Mouse (Mus musculus) MEL (cell line): Measurements from ENCODE around the gene Ccdc102a. TPM values are rescaled to one million over a fixed set of nuclear protein-coding genes. Genes with fewer than 3 reads are reported as not detected.

Experiments used
- DNase-seq: peaks from one replicate; pipeline ENCODE4 v3.0.0; 2011; ENCODE audit warnings: low read depth, low spot score
- H3K27ac ChIP-seq: 2 replicates; pipeline ENCODE4 v1.5.1; 2012; ENCODE audit warnings: low read depth, mild to moderate bottlenecking, control low read depth, low read length, moderate library complexity; ENCODE audit not compliant: control insufficient read depth
- H3K27me3 ChIP-seq, 2 experiments: fragments of 150-350 bp in 1 of 2; sonication (generic) in 1 of 2; 2 replicates each; pipeline ENCODE4 v1.6.1; 2012; ENCODE audit warnings: low read length in 2 of 2, mild to moderate bottlenecking in 2 of 2, improper control_type of control experiment in 1 of 2, moderate library complexity in 1 of 2; ENCODE audit not compliant: insufficient read depth in 2 of 2, control insufficient read depth in 1 of 2
- H3K36me3 ChIP-seq, 2 experiments: 2 replicates each; pipeline ENCODE4 v1.6.1; 2012 to 2014; ENCODE audit warnings: low read length in 2 of 2, improper control_type of control experiment in 1 of 2, inconsistent platforms in 1 of 2, mild to moderate bottlenecking in 1 of 2; ENCODE audit not compliant: insufficient read depth in 2 of 2, control insufficient read depth in 1 of 2
- H3K4me1 ChIP-seq, 2 experiments: fragments of 150-350 bp in 1 of 2; sonication (generic) in 1 of 2; 2 replicates each; pipeline ENCODE4 v1.6.1; 2012; ENCODE audit warnings: low read length in 2 of 2, improper control_type of control experiment in 1 of 2, mild to moderate bottlenecking in 1 of 2; ENCODE audit not compliant: insufficient read depth in 2 of 2, control insufficient read depth in 1 of 2
- H3K4me3 ChIP-seq, 2 experiments: fragments of 150-350 bp in 1 of 2; sonication (generic) in 1 of 2; 2 replicates each; pipeline ENCODE4 v1.5.1; 2012; ENCODE audit warnings: low read depth in 2 of 2, low read length in 2 of 2, mild to moderate bottlenecking in 2 of 2, moderate library complexity in 2 of 2, control low read depth in 1 of 2, improper control_type of control experiment in 1 of 2; ENCODE audit not compliant: control insufficient read depth in 1 of 2, insufficient read depth in 1 of 2
- H3K79me2 ChIP-seq: 2 replicates; pipeline ENCODE4 v1.6.1; 2012; ENCODE audit warnings: mild to moderate bottlenecking, low read length, moderate library complexity; ENCODE audit not compliant: control insufficient read depth, poor library complexity, insufficient read depth
- H3K9ac ChIP-seq: 2 replicates; pipeline ENCODE4 v1.6.1; 2012; ENCODE audit warnings: low read depth, mild to moderate bottlenecking, control low read depth, low read length, moderate library complexity; ENCODE audit not compliant: control insufficient read depth, poor library complexity, severe bottlenecking
- H3K9me3 ChIP-seq: fragments of 150-350 bp; sonication (generic); replicated peaks from 2 replicates; pipeline ENCODE4 v1.6.1; 2012; ENCODE audit warnings: mild to moderate bottlenecking, low read length, improper control_type of control experiment, moderate library complexity; ENCODE audit not compliant: insufficient read depth
- CHD1 ChIP-seq: IDR thresholded peaks from 2 replicates; pipeline ENCODE4 v1.6.1; 2012; ENCODE audit warnings: low read depth, mild to moderate bottlenecking, inconsistent platforms, low read length, improper control_type of control experiment
- CTCF ChIP-seq, 3 experiments: IDR thresholded peaks in 2 of 3; conservative IDR thresholded peaks in 1 of 3; 2 replicates each; pipeline ENCODE4 v1.5.1; 2011 to 2012; ENCODE audit warnings: low read length in 3 of 3, low read depth in 2 of 3, mild to moderate bottlenecking in 2 of 3, improper control_type of control experiment in 1 of 3, inconsistent platforms in 1 of 3, mixed read lengths in 1 of 3, moderate library complexity in 1 of 3; ENCODE audit not compliant: control insufficient read depth in 1 of 3, insufficient read depth in 1 of 3, poor library complexity in 1 of 3, severe bottlenecking in 1 of 3
- E2F4 ChIP-seq: IDR thresholded peaks from 2 replicates; pipeline ENCODE4 v1.6.1; 2011; ENCODE audit warnings: low read depth, low read length, improper control_type of control experiment, borderline replicate concordance
- EP300 ChIP-seq, 2 experiments: IDR thresholded peaks; 2 replicates each; pipeline ENCODE4 v1.6.1; 2011; ENCODE audit warnings: improper control_type of control experiment in 2 of 2, low read length in 2 of 2, low read depth in 1 of 2, mild to moderate bottlenecking in 1 of 2
- ETS1 ChIP-seq: IDR thresholded peaks from 2 replicates; pipeline ENCODE4 v1.6.1; 2012; ENCODE audit warnings: low read depth, mild to moderate bottlenecking, inconsistent platforms, low read length, improper control_type of control experiment, moderate library complexity
- GABPA ChIP-seq: IDR thresholded peaks from 2 replicates; pipeline ENCODE4 v1.6.1; 2012; ENCODE audit warnings: low read depth, mild to moderate bottlenecking, inconsistent platforms, low read length, improper control_type of control experiment, moderate library complexity
- GATA1 ChIP-seq: IDR thresholded peaks from 2 replicates; pipeline ENCODE4 v1.6.1; 2011; ENCODE audit warnings: low read depth, low read length, improper control_type of control experiment
- HCFC1 ChIP-seq: IDR thresholded peaks from 2 replicates; pipeline ENCODE4 v1.6.1; 2012; ENCODE audit warnings: low read depth, mild to moderate bottlenecking, inconsistent platforms, low read length, improper control_type of control experiment, moderate library complexity
- JUND ChIP-seq: IDR thresholded peaks from 2 replicates; pipeline ENCODE4 v1.6.1; 2011; ENCODE audit warnings: low read depth, mild to moderate bottlenecking, improper control_type of control experiment, low read length
- MAFK ChIP-seq: IDR thresholded peaks from 2 replicates; pipeline ENCODE4 v1.6.1; 2011; ENCODE audit warnings: low read depth, mild to moderate bottlenecking, low read length, improper control_type of control experiment, borderline replicate concordance
- MAX ChIP-seq: IDR thresholded peaks from 2 replicates; pipeline ENCODE4 v1.6.1; 2011; ENCODE audit warnings: low read length, improper control_type of control experiment
- MAZ ChIP-seq: IDR thresholded peaks from 2 replicates; pipeline ENCODE4 v1.6.1; 2012; ENCODE audit warnings: low read depth, mild to moderate bottlenecking, inconsistent platforms, low read length, improper control_type of control experiment
- MEF2A ChIP-seq: IDR thresholded peaks from 2 replicates; pipeline ENCODE4 v1.6.1; 2014; ENCODE audit warnings: low read depth, mild to moderate bottlenecking, inconsistent platforms, low read length, improper control_type of control experiment; ENCODE audit not compliant: poor library complexity, insufficient replicate concordance, severe bottlenecking; ENCODE audit errors: extremely low read depth
- MYC ChIP-seq: IDR thresholded peaks from 2 replicates; pipeline ENCODE4 v1.6.1; 2011; ENCODE audit warnings: low read depth, mild to moderate bottlenecking, low read length, improper control_type of control experiment, moderate library complexity
- NELFE ChIP-seq: IDR thresholded peaks from 2 replicates; pipeline ENCODE4 v1.6.1; 2011; ENCODE audit warnings: low read depth, low read length, improper control_type of control experiment
- NRF1 ChIP-seq: IDR thresholded peaks from 2 replicates; pipeline ENCODE4 v1.6.1; 2014; ENCODE audit warnings: low read depth, mild to moderate bottlenecking, inconsistent platforms, low read length, improper control_type of control experiment, moderate library complexity; ENCODE audit not compliant: poor library complexity, insufficient read depth, severe bottlenecking
- POLR2AphosphoS5 ChIP-seq: IDR thresholded peaks from 2 replicates; pipeline ENCODE4 v1.6.1; 2012; ENCODE audit warnings: low read depth, borderline replicate concordance, mild to moderate bottlenecking, inconsistent platforms, low read length, moderate library complexity, mixed read lengths
- RAD21 ChIP-seq: IDR thresholded peaks from 2 replicates; pipeline ENCODE4 v1.6.1; 2011; ENCODE audit warnings: mild to moderate bottlenecking, low read depth, low read length, improper control_type of control experiment
- RCOR1 ChIP-seq: IDR thresholded peaks from 2 replicates; pipeline ENCODE4 v1.6.1; 2012; ENCODE audit warnings: low read depth, mild to moderate bottlenecking, inconsistent platforms, low read length, improper control_type of control experiment
- SIN3A ChIP-seq: IDR thresholded peaks from 2 replicates; pipeline ENCODE4 v1.6.1; 2012; ENCODE audit warnings: low read length, improper control_type of control experiment, inconsistent platforms
- SMC3 ChIP-seq: IDR thresholded peaks from 2 replicates; pipeline ENCODE4 v1.6.1; 2011; ENCODE audit warnings: low read depth, low read length, improper control_type of control experiment
- TAL1 ChIP-seq: IDR thresholded peaks from 2 replicates; pipeline ENCODE4 v1.6.1; 2012; ENCODE audit warnings: mild to moderate bottlenecking, inconsistent platforms, low read length, moderate library complexity, mixed read lengths
- TCF12 ChIP-seq: IDR thresholded peaks from 2 replicates; pipeline ENCODE4 v1.6.1; 2014; ENCODE audit warnings: low read depth, mild to moderate bottlenecking, inconsistent platforms, low read length, improper control_type of control experiment, moderate library complexity
- USF1 ChIP-seq: IDR thresholded peaks from 2 replicates; pipeline ENCODE4 v1.6.1; 2014; ENCODE audit warnings: low read depth, mild to moderate bottlenecking, inconsistent platforms, low read length, improper control_type of control experiment, moderate library complexity
- USF2 ChIP-seq, 2 experiments: IDR thresholded peaks; 2 replicates each; pipeline ENCODE4 v1.6.1; 2011 to 2012; ENCODE audit warnings: improper control_type of control experiment in 2 of 2, low read length in 2 of 2, borderline replicate concordance in 1 of 2, inconsistent platforms in 1 of 2, low read depth in 1 of 2, mild to moderate bottlenecking in 1 of 2; ENCODE audit not compliant: insufficient read depth in 1 of 2
- ZC3H11A ChIP-seq: IDR thresholded peaks from 2 replicates; pipeline ENCODE4 v1.6.1; 2012; ENCODE audit warnings: low read depth, mild to moderate bottlenecking, inconsistent platforms, low read length, improper control_type of control experiment
- ZKSCAN1 ChIP-seq: IDR thresholded peaks from 2 replicates; pipeline ENCODE4 v1.6.1; 2012; ENCODE audit warnings: low read depth, mild to moderate bottlenecking, inconsistent platforms, low read length, improper control_type of control experiment, moderate library complexity
- ZMIZ1 ChIP-seq: IDR thresholded peaks from 2 replicates; pipeline ENCODE4 v1.6.1; 2012; ENCODE audit warnings: low read depth, mild to moderate bottlenecking, inconsistent platforms, low read length, improper control_type of control experiment, moderate library complexity
- ZNF384 ChIP-seq: IDR thresholded peaks from 2 replicates; pipeline ENCODE4 v1.6.1; 2012; ENCODE audit warnings: low read depth, mild to moderate bottlenecking, inconsistent platforms, low read length, improper control_type of control experiment
- polyA plus RNA-seq, 2 experiments: library from polyadenylated mRNA; stranded (reverse) in 1 of 2; unstranded in 1 of 2; fragments of >175 nt in 1 of 2; fragments of >200 nt in 1 of 2; gene quantifications; 2 replicates each; pipeline versions ENCODE4 v1.2.1 to v1.2.4; 2012; ENCODE audit warnings: low replicate concordance in 2 of 2, low read depth in 1 of 2; ENCODE audit not compliant: insufficient read length in 2 of 2, insufficient read depth in 1 of 2, missing spikeins in 1 of 2
- total RNA-seq: library from RNA; depleted of rRNA; stranded (reverse); fragments of 300-350 nt; gene quantifications from 2 replicates; pipeline ENCODE4 v1.2.3, GENCODE M21; 2012

Gene Ccdc102a
- total and polyA plus RNA-seq, 3 experiments = 1.7 to 6.8 TPM; not detected in 1

DNA sequence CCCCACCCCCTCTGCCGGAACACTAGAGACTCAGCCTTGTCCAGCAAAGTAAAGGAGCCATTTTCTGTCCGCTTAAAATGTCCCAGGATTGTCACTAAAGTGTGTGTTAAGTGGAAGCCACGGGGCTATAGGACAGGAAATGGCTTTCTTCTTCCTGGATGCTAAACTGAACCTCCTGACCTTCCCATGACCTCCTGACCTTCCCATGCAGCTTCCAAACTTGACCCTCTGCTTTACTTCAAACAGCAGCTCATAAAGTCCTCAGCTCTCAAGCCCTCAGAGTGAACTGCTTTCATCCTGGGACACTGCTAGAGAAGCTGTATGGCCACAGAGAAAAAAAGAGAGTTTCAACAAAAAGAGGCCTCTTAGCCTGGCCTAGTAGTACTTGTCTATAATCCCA lies 41.1 kb downstream of the Ccdc102a start:
- Histone ChIP-seq H3K27me3 (peaks cover 10 to 14% of the 10 kb centered on the region in 2 experiments), H3K9ac (no peak overlapping the region; the same call in 1 of the 2 replicates), H3K4me1 (peaks cover 2 to 7% of the 10 kb centered on the region in 2 experiments), H3K79me2 (no peaks in the 10 kb centered on the region), H3K27ac (no peak overlapping the region), H3K4me3 (peak overlapping the region in 1 of 2 experiments; percentile 58; a peak in 1 of 4 replicates), H3K9me3 (no peaks in the 10 kb centered on the region), H3K36me3 (peaks cover 0 to 6% of the 10 kb centered on the region in 2 experiments; a peak in 2 of 4 replicates)
- DNase-seq = no peak
- TF ChIP-seq ZMIZ1 (no peak), MAFK (no peak), RAD21 (no peak), NRF1 (no peak), SMC3 (no peak), RCOR1 (no peak), GATA1 (no peak), ETS1 (no peak), ZNF384 (no peak), USF1 (no peak), ZC3H11A (no peak), NELFE (no peak), MAX (no peak), JUND (no peak), MYC (no peak), POLR2AphosphoS5 (no peak), CTCF (IDR thresholded peaks at IDR 0.05 in 2 of 3, conservative IDR thresholded peaks at IDR 0.05 in 1 of 3; ENCODE audit: control insufficient read depth in 1 of 3, insufficient read depth in 1 of 3, low read depth in 2 of 3, low read length in 3 of 3, poor library complexity in 1 of 3, severe bottlenecking in 1 of 3) (no peak), TAL1 (no peak)

DNA sequence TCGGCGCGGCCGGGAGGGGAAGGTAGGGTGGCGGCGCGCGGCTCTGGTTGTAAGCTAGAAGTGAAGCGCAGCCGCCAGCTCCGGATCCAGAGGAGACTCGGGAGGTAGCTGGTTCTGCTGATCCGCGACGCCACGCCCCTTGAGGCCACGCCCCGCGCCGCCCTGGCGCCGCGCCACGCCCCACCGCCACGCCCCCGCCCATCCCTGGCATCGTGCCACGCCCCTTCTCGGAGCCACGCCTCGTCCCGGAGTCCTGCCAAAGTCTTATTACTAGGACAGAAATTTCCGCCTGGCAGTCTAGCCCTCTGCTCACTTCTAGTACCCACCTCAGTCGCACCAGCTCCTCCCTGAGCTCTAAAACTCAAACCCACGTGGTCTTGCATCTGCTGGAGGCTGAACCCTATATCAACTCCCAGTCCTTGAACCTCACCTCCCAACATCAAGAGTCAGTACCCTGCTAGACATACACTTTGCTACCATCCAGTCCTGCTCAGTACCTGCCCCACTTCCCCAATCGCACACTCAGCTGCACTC lies 41.6 kb downstream of the Ccdc102a start, which contains the start of gene Dok4:
Dok4 (minus strand) TSS at position 134 of the 534 bp plus-strand sequence.
- peaks cover 2 to 7% of the 10 kb centered on the region in 2 experiments for H3K4me1 ChIP-seq
- H3K27ac ChIP-seq = no peak within 1 kb of the TSS
- TF ChIP-seq SIN3A = peak; percentile 69
- TF ChIP-seq ZKSCAN1 = no peak
- TF ChIP-seq MEF2A = no peak
- no peak for TF ChIP-seq SMC3
- TF ChIP-seq POLR2AphosphoS5 = no peak
- TF ChIP-seq CHD1 = no peak
- 0 out of 4 replicates have a peak, but pooled peaks of 1 of the 2 experiments have one; percentile 16 for TF ChIP-seq USF2 (IDR thresholded peaks at IDR 0.05; ENCODE audit: borderline replicate concordance in 1 of 2, insufficient read depth in 1 of 2, low read depth in 1 of 2, low read length in 2 of 2)
- TF ChIP-seq MYC = peak; percentile 86
- TF ChIP-seq NRF1 = peak; percentile 34; the same call in 1 of the 2 replicates
- TF ChIP-seq E2F4 = no peak
- TF ChIP-seq GABPA = no peak
- TF ChIP-seq TAL1 = no peak
- TF ChIP-seq TCF12 = peak; percentile 6; the same call in 1 of the 2 replicates
- TF ChIP-seq USF1 = peak; percentile 73
- no peak for TF ChIP-seq RAD21
- no peak for TF ChIP-seq JUND
- peak; percentile 88 for TF ChIP-seq MAX
- TF ChIP-seq EP300 (IDR thresholded peaks at IDR 0.05; ENCODE audit: low read depth in 1 of 2, low read length in 2 of 2) = no peak
- TF ChIP-seq HCFC1 = no peak
- TF ChIP-seq NELFE = peak; percentile 44; the same call in 1 of the 2 replicates
- TF ChIP-seq MAZ = peak; percentile 34; the same call in 1 of the 2 replicates

More for the DNA sequence above, 41.6 kb downstream of the Ccdc102a start, which contains the start of gene Dok4:
- H3K27me3 ChIP-seq = peaks cover 10 to 14% of the 10 kb centered on the region in 2 experiments
- H3K9me3 ChIP-seq = no peaks in the 10 kb centered on the region
- peak within 1 kb of the TSS; percentile 64 for H3K9ac ChIP-seq
- peak within 1 kb of the TSS; percentile 54 to 79 for H3K4me3 ChIP-seq
- DNase-seq = peak; percentile 82
- H3K79me2 ChIP-seq = no peaks in the 10 kb centered on the region
- peaks cover 0 to 6% of the 10 kb centered on the region in 2 experiments; a peak in 2 of 4 replicates for H3K36me3 ChIP-seq
